Mouse (Mus musculus): ENCODE measurements around the gene Zscan4d. TPM values are rescaled to one million over a fixed set of nuclear protein-coding genes. Genes with fewer than 3 reads are reported as not detected.
"Not testable (repeated sequence)": the region's sequence is repeated elsewhere in the genome, so short reads cannot be mapped to it uniquely, and the experiment has no call there.

The Zscan4d gene
- total RNA-seq (2021): not detected in 2 replicates
- long read RNA-seq: 0 reads

DNA sequence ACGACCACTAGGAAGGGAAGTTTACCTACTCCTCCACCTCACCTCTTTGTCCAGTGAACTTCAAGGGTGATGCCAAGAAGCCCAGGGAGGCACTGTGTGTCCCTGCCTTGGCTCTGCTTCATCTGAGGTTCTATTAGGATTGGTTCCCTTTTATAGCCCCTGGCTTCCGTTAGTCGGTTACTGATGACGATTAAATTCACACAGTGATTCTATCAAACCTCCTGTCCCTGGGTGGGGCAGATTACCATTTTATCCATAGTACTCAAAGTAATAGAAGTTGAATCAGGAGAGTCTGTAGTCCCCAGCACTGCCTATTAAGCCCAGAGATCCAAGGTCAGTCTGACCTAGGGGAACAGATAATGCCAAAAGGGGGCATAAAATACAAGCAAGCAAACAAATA lies at the start of gene Zscan4d:
Gene Zscan4d (minus strand): TSS at position 101 of the 400 bp plus-strand sequence.
- not testable (repeated sequence) for DNase-seq

- not testable (repeated sequence) for DNase-seq
Measured at GRCm38 (mm10) chr7:11158036-11158435, 7.9 kb downstream of the Zscan4d start.

Other genes with a start within 250 kb of the Zscan4d start
- gene Zscan4c, start 160.4 kb downstream of the Zscan4d start, total RNA-seq (2021): not detected in 2 replicates
- gene Zscan4-ps1, start 96.5 kb downstream of the Zscan4d start, total RNA-seq (2021): not detected in 2 replicates
- gene Zscan4e, start 144.5 kb upstream of the Zscan4d start, total RNA-seq (2021): not detected in 2 replicates
- gene Zscan4f, start 231.8 kb upstream of the Zscan4d start, total RNA-seq (2021): not detected in 2 replicates